Mouse (Mus musculus): ENCODE data around the gene Aven.
A peak's percentile ranks its signal among the peaks of the same experiment; 100 is the strongest.

Gene Aven

GRCm38 (mm10) chr2:112557453-112557852 lies 64.7 kb downstream of the Aven start:
- no peak for DNase-seq (ENCODE audit: low spot score)

GRCm38 (mm10) chr2:112561549-112561948 lies 68.8 kb downstream of the Aven start:
- DNase-seq (ENCODE audit: low spot score) = no peak

GRCm38 (mm10) chr2:112565060-112565459 lies 72.3 kb downstream of the Aven start:
- DNase-seq (ENCODE audit: low spot score) = no peak

GRCm38 (mm10) chr2:112566290-112567085 lies 73.7 kb downstream of the Aven start:
- DNase-seq (ENCODE audit: low spot score) = no peak

- DNase-seq (ENCODE audit: low spot score) = no peak
Observed at GRCm38 (mm10) chr2:112567786-112568185, 75.0 kb downstream of the Aven start.

- no peak for DNase-seq (ENCODE audit: low spot score)
Observed at GRCm38 (mm10) chr2:112590985-112591384, 98.2 kb downstream of the Aven start.

GRCm38 (mm10) chr2:112591451-112591871 lies 98.7 kb downstream of the Aven start:
- DNase-seq (ENCODE audit: low spot score) = peak; percentile 16

GRCm38 (mm10) chr2:112593322-112593721 lies 100.6 kb downstream of the Aven start:
- no peak for DNase-seq (ENCODE audit: low spot score)

- DNase-seq (ENCODE audit: low spot score) = no peak
Observed at GRCm38 (mm10) chr2:112593781-112594180, 101.0 kb downstream of the Aven start.

- no peak for DNase-seq (ENCODE audit: low spot score)
Observed at GRCm38 (mm10) chr2:112595807-112596206, 103.0 kb downstream of the Aven start.

- DNase-seq (ENCODE audit: low spot score) = no peak
Observed at GRCm38 (mm10) chr2:112596415-112596814, 103.7 kb downstream of the Aven start.

GRCm38 (mm10) chr2:112597064-112597463 lies 104.3 kb downstream of the Aven start:
- no peak for DNase-seq (ENCODE audit: low spot score)

GRCm38 (mm10) chr2:112600222-112600621 lies 107.5 kb downstream of the Aven start:
- DNase-seq (ENCODE audit: low spot score) = no peak

- DNase-seq (ENCODE audit: low spot score) = no peak
Observed at GRCm38 (mm10) chr2:112602487-112602886, 109.7 kb downstream of the Aven start.

GRCm38 (mm10) chr2:112606536-112606935 lies 113.8 kb downstream of the Aven start:
- no peak for DNase-seq (ENCODE audit: low spot score)

- no peak for DNase-seq (ENCODE audit: low spot score)
Observed at GRCm38 (mm10) chr2:112612628-112613027, 119.9 kb downstream of the Aven start.

- DNase-seq (ENCODE audit: low spot score) = no peak
Observed at GRCm38 (mm10) chr2:112614375-112614774, 121.6 kb downstream of the Aven start.

- no peak for DNase-seq (ENCODE audit: low spot score)
Observed at GRCm38 (mm10) chr2:112617206-112617605, 124.4 kb downstream of the Aven start.

- no peak for DNase-seq (ENCODE audit: low spot score)
Observed at GRCm38 (mm10) chr2:112625156-112625555, 132.4 kb downstream of the Aven start.

GRCm38 (mm10) chr2:112630669-112631068 lies 137.9 kb downstream of the Aven start:
- DNase-seq (ENCODE audit: low spot score) = no peak

GRCm38 (mm10) chr2:112632536-112632935 lies 139.8 kb downstream of the Aven start:
- no peak for DNase-seq (ENCODE audit: low spot score)

GRCm38 (mm10) chr2:112637206-112637605 lies 144.4 kb downstream of the Aven start:
- no peak for DNase-seq (ENCODE audit: low spot score)

- no peak for DNase-seq (ENCODE audit: low spot score)
Observed at GRCm38 (mm10) chr2:112653836-112654235, 161.1 kb downstream of the Aven start.

- no peak for DNase-seq (ENCODE audit: low spot score)
Observed at GRCm38 (mm10) chr2:112656131-112656530, 163.4 kb downstream of the Aven start.

All from ovary, postnatal 36 days (tissue).